Mouse (Mus musculus): ENCODE measurements around the gene Ift43.

Ift43 gene

DNA sequence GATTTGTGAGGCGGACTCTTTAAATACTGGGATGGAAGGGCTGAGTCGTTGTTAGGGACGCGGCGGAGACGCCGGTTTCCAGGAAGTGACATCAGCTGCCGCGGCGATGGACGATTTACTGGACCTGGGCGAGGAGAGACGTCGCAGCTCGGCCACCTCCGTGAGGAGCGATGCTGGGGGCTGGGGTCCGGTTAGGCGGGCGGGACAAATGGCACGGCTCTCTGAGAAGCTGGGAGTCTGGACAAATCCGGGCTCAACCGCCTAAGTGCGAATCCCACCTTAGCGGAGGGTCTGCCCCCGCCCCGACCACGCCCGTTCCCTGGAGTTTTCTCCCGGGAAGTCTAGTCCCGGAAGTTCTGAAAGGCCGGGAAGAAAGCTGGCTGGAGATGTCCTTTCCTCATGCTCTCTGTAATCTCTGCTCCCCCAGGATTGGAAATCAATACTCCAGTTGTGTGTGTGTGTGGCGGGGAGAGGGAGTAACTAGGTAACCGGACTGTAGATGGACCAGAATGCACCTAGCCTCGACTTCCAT lies at the start of gene Ift43:
Gene Ift43, plus strand, starts transcription at position 61 of the 532 bp plus-strand sequence.
- DNase-seq (ENCODE audit: low spot score in 2 of 2): peak; percentile 79 to 84

DNA sequence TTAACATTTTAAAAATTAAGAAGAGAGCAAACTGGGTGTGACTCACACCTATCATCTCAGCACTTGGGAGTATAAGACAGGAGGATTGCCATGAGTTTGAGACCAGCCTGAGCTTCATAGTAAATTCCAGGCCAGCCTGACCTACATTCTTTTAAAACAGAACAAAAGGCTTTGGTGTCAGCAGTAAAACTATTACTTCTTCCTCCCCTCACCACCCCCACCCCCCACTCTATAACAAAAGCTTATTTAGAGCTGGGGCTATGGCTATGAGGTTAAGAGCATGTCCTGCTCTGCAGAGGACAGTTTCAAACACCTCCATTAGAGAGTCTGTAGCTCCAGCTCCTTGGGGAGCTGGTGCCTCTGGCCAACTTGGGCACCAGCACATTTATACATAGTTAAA lies 46.8 kb upstream of the Ift43 start:
- DNase-seq (ENCODE audit: low spot score in 2 of 2): no peak

DNA sequence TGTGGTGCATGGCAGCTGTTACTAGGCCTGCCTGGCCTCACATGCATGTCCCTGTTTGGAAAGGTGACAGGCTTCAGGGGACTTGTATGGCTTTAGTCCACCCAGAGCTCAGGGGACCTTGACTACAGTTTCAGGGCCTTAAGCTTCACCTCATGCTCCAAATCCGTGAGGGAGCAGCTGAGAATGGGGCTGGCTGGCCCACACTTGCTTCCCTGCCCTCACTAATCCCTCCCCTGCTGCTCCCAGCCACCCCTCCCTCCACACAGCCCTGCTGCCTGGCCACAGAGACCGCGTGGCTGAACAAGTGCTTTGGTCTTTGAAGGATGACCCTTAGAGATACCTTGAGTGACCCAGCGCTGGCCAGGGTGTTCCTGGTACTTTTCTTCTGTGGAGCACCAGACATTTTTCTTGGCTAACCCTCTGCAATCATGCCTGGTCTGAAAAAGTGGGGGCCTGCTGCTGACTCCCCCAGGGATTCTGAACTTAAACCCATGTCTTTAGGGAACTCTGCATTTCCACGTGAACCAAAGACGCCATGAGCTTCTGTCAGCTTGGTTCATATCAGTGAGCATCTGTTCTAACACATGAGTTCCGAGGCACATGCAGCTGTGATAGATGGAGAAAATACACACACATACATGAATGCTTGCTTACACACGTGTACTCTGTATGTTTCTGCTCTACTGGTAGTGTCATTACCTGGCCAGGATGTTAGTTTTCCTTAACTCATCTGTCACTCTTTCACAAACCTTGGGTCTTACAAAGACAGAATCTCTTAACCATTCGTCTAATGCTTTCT lies 45.8 kb upstream of the Ift43 start:
- no peak for DNase-seq (ENCODE audit: low spot score in 2 of 2)

DNA sequence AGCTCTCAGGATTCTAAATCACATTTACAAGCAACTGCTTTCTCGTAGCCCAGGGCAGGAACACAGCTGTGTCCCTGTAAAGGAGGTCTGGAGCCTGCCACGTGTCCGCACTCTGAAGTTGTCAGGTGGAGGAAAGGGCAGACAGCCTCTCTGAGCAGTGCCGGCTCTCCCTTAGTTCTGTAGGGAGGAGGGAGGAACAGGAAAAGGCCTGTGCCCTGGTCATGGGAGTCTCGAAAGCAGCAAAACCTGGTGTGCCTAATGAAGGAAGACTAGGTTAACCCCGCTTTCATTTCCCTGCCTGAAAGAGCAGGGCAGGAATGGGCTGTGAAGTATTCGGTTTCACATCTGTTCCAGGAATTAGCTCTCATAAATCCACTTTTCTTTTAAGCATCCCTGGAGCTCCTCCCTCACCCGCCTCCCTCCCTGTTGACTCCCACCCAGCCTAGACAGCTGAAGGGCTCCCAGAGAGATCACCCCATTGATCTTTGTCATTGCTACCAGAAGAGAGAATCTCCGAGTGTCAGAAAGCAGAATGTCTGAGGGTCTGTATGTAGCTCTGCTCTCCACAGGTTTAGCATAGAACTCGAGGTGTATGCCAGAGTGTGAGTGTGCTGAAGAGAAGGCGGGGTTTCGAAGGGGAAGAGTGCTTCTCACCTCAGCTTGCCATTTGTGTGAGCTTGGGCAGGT lies 45.0 kb upstream of the Ift43 start:
- DNase-seq (ENCODE audit: low spot score in 2 of 2): no peak

DNA sequence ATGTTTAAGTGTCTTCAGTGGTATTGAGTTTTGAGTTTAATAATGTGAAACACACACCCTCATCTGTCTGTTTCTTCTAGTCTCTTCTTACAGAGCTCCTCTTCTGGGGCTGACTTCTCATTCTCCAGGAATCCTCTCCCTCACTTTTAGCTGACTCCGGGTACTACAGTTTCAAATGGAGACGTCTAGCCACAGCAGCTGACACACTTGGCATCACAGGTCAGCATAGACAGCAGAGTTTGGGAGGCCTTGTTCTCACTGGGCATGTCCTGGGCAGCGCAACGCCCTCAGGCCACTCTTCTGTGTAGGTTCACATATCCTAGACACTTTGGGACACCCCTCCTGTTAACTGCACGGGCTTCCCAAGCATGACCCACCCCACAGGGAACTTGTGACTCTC lies 43.3 kb upstream of the Ift43 start:
- DNase-seq (ENCODE audit: low spot score in 2 of 2): no peak

DNA sequence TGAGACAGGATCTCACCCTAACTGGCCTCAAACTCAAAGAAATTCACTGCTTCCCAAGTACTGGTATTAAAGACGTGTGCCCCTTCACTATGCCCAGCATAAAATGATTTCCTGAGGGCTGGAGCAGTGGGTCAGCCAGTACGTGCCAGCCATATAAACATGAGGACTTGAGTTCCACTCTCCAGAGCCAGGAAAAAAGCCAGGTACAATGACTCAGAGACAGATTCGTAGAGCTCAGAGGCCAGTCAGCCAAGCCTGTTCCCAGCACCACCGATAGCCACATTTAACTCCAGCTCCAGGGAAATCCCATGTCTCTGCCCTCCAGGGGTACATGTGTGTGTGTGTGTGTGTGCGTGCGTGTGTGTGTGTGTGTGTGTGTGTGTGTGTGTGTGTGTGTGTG lies 42.6 kb upstream of the Ift43 start:
- DNase-seq (ENCODE audit: low spot score in 2 of 2): no peak

DNA sequence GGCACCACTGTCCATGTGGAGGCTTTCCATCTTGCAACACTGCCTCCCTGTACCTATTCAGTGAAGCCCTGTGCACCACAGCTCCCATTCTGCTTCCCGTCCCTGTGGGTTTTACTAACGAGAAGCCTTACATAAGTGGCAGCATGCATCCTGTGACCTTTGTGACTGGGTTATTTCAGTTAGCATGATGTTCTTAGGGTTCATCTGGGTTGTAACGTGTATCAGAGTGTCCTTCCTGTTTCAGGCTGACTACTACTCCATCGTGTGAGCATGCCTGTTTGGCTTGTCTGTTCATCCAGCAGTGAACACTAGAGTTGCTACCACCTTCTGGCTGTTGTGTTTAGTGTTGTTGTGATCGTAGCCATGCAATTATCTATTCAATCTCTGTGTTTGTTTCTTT lies 36.2 kb upstream of the Ift43 start:
- DNase-seq (ENCODE audit: low spot score in 2 of 2): no peak

DNA sequence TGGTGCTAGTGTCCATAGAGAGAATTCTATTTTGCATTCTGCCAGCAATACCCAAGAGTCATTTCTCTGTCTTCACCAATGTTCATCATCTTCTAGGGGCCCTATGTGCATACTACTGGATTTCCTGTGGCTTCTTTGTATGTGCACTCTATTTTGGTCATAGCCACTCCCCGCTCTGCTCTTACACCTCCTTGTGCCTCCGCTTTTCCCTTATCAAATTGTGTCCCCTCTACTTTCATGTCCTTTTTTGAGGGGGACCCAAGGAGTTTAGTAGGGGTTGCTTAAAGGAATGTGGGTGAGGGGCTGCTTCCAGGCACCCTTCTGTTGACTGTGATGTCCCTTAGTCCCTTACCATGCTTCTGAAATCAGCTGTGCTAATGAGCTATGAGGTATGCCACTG lies 35.6 kb upstream of the Ift43 start:
- no peak for DNase-seq (ENCODE audit: low spot score in 2 of 2)

DNA sequence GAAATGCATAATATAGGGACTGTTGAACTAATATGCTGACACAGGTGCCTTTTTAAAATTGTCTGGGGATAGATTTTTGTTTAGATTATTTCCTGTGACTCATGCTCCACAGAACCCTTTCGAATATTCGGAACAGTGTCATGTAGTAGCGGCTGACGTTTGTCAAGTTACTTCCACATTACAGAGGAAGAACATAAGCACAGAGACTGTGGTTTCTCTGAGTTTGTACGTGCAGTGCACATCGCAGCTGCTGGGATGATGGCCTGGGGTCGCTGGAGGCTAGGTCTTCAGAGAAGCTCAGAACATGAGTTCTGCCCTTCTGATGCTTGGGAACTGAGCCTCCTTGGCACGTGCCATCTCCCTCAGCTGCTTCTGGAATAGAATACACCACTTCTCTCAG lies 35.0 kb upstream of the Ift43 start:
- no peak for DNase-seq (ENCODE audit: low spot score in 2 of 2)

DNA sequence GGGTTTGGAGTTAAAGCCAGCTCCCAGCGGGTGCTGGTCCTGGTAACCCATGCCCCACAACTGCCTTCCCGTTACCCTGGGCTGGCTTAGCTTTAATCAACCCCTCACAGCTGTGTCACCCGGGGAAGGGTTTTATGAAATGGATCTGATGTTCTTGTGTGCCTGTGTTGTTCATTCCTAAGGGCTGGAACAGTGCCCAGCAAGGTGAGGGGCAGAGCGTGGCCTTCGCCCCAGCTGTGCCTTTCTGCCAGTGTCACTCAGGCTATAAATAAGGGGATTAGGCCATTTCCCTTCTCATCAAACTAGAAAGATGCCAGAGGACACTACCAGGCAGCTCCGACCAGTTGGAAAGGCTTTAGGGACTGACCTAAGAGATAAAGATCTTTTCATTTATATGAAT lies 32.5 kb upstream of the Ift43 start:
- DNase-seq (ENCODE audit: low spot score in 2 of 2): no peak

DNA sequence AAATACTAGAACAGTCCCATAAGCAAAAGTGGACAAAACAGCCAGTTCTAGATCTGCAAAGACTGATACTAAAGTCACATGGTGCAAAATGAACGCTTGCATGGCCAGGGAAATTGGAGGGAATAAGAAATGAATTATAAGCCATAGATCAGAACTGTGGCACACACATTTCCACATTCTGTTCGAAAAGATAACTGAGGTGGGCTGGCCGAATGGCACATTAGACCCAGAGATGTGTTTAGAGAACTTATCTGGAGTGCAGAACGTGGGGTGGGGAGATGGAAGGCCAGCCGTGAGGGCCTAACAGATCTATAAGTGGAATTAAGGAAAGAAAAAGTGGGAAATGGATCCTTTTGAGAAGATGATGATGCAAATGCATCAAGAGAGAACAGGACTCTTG lies 30.9 kb upstream of the Ift43 start:
- DNase-seq (ENCODE audit: low spot score in 2 of 2): no peak

DNA sequence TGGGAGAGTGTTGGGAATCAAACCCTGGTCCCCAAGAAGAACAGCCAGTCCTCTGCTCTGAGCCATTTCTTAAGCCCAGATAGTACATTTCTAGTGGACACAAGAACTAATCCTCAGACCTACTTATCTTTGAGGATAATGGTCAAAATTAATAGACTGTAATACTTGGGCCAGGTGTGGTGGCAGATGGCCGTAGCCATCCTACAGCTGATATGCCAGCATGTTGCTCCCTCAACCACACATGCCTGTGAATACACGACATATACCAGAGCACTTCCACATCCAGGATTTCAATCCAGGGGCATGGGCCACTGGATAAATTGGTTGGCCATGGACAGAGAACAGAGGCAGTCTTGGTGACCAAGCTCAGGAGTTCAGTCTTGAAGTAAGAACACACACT lies 27.0 kb upstream of the Ift43 start:
- DNase-seq (ENCODE audit: low spot score in 2 of 2): no peak

DNA sequence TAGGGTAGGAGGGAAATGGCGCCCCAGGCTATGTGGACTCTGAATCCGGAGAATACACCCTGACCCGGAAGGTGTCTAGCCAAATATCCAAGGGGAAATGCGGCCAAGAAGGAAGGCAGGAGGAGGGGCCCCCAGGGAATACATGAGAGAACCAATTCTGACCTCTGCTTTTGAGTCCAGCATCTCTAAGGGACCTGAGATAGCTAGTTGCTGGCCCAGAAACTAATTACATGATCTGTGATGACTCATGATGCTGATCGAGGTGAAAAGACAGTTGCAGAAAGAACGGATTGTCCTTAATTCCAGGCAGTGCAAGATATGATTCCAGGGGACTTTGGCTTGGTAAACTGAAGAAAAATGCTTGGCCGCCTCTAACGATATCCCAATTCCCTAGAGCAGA lies 25.4 kb upstream of the Ift43 start:
- DNase-seq (ENCODE audit: low spot score in 2 of 2): no peak

DNA sequence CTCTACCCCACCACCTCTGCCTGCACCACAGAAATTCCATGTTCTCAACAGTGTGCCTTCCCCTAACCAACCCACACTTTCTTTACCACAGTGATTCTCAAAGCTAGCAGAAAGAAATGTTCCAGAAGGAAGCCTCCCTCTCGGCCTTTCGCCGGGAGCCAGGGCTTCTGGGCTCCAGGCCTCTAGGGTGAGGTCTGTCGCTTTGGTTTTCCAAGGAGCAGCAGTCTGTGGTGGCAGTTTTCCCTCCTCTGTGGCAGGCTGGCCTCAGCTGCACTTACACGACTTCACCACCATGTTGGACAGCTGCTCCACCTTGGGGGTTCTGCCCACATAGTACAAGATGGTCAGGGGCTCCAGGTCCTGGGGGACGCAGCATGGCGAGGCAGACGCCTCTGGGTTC lies 24.8 kb upstream of the Ift43 start:
- DNase-seq (ENCODE audit: low spot score in 2 of 2): no peak

DNA sequence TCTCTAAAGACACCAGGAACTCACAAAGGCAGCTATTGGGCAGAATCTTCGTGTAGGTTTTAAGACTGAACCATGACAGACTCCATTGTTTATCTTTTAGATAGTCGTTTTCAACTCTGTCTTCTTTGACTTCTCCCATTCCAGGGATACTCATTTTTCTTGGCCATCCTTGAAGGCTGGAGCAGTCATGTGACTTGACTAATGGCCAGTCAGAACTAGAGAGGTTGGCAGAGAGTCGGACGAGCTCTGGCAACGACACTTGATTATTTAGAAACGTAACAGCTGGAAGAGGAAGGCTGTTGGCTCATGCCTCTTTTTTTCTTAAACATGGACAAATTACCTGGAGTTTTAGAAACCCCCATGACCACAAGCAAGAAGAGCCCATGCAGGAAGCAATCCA lies 23.0 kb upstream of the Ift43 start:
- DNase-seq (ENCODE audit: low spot score in 2 of 2): no peak

DNA sequence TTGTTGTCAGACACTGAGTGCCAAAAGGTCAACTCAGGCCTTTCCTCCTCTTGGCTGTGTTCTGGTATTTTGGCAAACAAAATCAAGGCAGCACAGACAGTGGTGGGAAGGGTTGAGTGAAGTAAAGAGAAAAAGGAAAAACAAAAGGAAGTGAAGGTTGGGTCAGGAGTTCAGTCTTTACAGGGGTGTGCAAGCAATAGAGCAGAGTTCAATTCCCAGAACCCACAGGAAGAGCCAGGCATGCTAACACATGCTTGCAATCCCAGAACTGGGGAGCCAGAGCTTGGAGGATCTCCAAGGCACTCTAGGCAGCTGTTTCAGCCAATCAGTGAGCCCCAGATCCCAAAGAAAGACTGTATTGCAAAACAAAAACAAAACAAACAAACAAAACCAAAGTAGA lies 17.5 kb upstream of the Ift43 start:
- DNase-seq (ENCODE audit: low spot score in 2 of 2): no peak

DNA sequence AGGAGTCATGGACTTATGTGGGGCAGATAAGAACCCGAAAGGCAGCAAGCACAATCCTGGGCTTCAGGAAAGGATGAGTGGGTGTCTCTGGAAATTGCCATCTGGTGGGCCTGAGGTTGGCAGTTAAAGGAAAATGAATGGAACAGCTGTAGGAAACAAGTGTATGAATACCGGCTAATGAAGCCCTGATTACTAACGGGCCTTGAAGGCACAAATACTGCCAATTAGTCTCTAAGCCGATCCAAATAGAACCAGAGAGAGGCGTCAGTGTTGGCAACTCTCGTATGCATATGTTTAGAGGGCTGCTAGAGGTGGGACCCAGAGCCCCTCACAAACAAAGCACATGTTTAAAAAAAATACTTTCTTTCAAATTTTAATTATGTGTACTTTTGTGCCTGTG lies 10.9 kb upstream of the Ift43 start:
- DNase-seq (ENCODE audit: low spot score in 2 of 2): no peak

DNA sequence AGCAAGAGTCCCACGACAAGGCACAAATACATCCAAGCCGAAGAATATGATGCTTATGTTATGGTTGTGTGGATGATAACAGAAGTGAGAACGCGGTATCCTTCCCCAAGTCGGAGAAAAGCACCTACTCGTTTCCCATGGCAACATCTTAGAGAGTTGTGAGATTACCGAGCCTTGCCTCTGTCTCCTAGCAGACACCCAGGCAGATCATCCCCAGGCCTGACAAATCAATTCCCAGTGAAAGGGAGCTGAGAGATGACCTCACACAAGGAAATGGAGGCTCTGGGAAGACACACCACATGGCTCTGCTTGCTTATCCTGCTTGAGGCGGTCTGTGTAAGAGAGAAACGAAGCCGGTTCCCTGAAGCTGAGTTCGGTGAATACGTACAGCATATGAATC lies 7.7 kb upstream of the Ift43 start:
- DNase-seq (ENCODE audit: low spot score in 2 of 2): no peak

DNA sequence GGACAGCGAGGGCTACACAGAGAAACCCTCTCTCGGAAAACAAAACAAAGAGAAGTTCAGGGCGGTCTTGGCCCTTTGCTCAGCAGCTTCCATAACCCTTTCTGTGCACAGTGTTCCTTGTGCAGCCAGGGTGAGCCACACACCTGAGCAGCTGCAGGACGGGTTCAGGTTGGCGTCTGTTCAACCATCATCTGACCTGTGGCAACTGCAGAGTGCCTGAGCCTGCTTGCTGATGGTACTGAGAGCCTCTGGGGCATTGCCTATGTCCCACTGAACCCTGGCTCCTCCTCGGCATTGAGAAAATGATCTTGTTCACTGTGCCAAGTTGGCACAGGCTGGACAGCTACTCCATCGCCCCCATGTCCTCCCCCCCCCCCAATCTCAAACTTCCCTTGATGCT lies 7.0 kb upstream of the Ift43 start:
- DNase-seq (ENCODE audit: low spot score in 2 of 2): no peak

DNA sequence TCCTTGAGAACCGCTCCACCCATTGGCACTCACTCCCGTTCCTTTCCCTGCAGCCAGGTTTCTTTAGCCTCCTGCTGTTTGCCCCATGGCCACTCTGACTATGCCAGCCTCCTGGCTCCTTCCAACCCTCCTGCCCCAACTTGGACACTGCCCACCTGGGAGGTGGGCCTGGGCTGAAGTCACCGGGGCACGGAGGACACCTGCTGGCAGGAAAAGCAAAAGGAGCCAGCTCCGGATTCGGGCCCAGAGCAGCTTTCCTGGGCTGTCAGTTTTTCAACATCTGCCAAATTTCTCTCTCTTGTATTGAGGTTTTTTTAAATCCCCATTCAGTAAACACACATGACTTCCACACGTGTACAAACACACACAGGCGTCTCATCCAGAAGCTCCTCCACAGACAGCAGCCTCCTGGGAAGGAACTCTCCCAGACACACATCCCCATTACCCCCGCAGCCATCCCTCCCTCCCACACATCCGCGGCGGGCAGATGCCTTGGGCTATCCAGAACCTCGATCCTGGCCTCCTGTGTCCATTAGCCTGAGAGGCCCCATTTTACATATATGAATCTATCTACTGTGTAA lies 5.9 kb upstream of the Ift43 start:
- peak in 1 of 2 experiments; percentile 43 for DNase-seq (ENCODE audit: low spot score in 2 of 2)

DNA sequence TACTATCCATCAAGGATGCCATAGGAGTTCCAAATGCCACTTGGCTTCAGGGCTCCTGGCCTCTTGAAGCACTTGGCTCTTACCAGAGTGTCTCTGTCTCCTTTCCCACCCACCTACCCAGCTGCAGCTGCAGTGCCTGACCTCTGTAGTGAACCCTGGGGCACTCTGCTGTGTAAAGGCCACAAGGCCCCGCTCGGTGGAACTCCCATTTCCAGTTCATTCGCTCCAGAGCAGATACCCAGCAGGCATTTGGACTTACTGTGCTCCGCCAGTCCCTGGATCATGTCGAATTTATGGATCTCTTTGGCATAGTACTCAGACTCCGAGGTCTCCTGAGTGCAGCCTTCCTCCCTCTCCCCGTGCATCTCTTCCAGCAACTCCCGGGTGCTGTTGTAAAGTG lies 5.0 kb upstream of the Ift43 start:
- no peak for DNase-seq (ENCODE audit: low spot score in 2 of 2)

DNA sequence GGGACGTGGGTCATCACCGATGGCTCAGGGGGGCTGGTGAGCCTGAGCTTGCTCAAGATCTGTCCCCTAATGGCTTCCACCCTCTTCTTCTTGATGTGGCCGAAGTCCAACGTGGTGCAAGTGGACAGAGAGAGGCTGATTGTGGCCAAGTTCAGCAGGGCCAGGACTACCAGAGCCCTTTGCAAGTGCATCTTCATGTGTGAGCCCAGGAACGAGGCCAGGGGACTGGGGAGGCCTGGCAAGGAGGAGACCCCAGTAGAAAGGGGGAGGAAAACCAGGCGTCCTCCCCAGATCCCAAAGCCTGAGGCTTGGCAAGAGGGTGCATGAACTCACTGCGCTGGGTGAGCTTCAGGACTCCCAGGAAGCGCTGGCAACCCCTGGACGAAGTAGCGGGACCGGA lies 4.6 kb upstream of the Ift43 start:
- DNase-seq (ENCODE audit: low spot score in 2 of 2): no peak

DNA sequence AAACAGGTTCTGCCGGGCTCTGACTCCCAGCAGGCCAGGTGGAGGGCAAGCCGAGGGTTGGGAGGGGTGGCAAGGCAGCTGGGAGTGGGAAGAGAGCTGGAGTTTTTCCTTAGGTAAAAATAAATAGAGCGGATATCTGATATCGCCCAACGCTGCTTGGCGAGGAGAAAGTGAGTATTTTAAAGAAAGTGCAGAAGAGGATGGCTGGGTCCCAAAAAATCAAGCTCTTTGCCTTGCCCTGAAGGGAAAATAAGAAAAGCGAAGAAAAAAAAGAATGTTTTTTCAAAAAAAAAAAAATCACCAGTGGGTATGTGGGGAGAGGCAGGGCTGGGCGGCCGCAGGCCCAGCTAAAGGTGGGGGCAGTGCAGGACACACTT lies 4.2 kb upstream of the Ift43 start:
- no peak for DNase-seq (ENCODE audit: low spot score in 2 of 2)

Data from urinary bladder, postnatal 4 days (tissue).